Mouse (Mus musculus) forebrain, embryonic 11.5 days (tissue): ENCODE data around the gene Xylt1. TPM values are rescaled to one million over a fixed set of nuclear protein-coding genes. Genes with fewer than 3 reads are reported as not detected.

ENCODE experiments used
- ATAC-seq: fragments of 200-750 bp; cut with Nextera tagmentation; replicated peaks from 2 replicates; pipeline ENCODE4 v1.8.0; 2017; ENCODE audit warnings: moderate TSS enrichment; ENCODE audit not compliant: low FRiP score
- DNase-seq: peaks from one replicate; pipeline ENCODE4 v3.0.0-alpha.2; 2017; ENCODE audit warnings: low spot score
- H3K27ac ChIP-seq: fragments of 300-500 bp; sonication (generic); 2 replicates; pipeline ENCODE4 v1.5.1; 2014; ENCODE audit warnings: low read depth, low read length
- H3K27me3 ChIP-seq: fragments of 300-500 bp; sonication (generic); 2 replicates; pipeline ENCODE4 v1.6.1; 2014; ENCODE audit warnings: mild to moderate bottlenecking, low read length, mixed read lengths; ENCODE audit not compliant: control insufficient read depth, insufficient read depth
- H3K36me3 ChIP-seq: fragments of 300-500 bp; sonication (generic); 2 replicates; pipeline ENCODE4 v1.6.1; 2014; ENCODE audit warnings: mild to moderate bottlenecking, low read length, moderate library complexity, mixed read lengths; ENCODE audit not compliant: control insufficient read depth, insufficient read depth
- H3K4me1 ChIP-seq: fragments of 300-500 bp; sonication (generic); replicated peaks from 2 replicates; pipeline ENCODE4 v1.6.1; 2014; ENCODE audit warnings: low read length, mixed read lengths; ENCODE audit not compliant: control insufficient read depth, insufficient read depth
- H3K4me2 ChIP-seq: fragments of 300-500 bp; sonication (generic); 2 replicates; pipeline ENCODE4 v1.6.1; 2014; ENCODE audit warnings: low read depth, mild to moderate bottlenecking, low read length, moderate library complexity, mixed read lengths; ENCODE audit not compliant: severe bottlenecking
- H3K4me3 ChIP-seq: fragments of 300-500 bp; sonication (generic); 2 replicates; pipeline ENCODE4 v1.5.1; 2014; ENCODE audit warnings: low read depth, low read length
- H3K9ac ChIP-seq: fragments of 300-500 bp; sonication (generic); 2 replicates; pipeline ENCODE4 v1.6.1; 2014; ENCODE audit warnings: low read length
- H3K9me3 ChIP-seq: fragments of 300-500 bp; sonication (generic); 2 replicates; pipeline ENCODE4 v1.6.1; 2016; ENCODE audit warnings: low read length, mixed read lengths; ENCODE audit not compliant: control insufficient read depth
- WGBS: fragments of 180-500 bp; shearing (Covaris S2); extraction: QIAGEN DNeasy Blood & Tissue Kit; methylation state at CpG from one replicate; pipeline ENCODE4 v1.1.7; 2014; 5-methylcytosine and 5-hydroxymethylcytosine counted together
- polyA plus RNA-seq: library from polyadenylated mRNA; unstranded; fragments of >200 nt; fragmentation: Nextera tagmentation; extraction: Ambion mirVana; gene quantifications from 2 replicates; pipeline ENCODE4 v1.2.1, GENCODE M21; 2014

Gene Xylt1
- polyA plus RNA-seq, 1 experiment from 2014 or later = 4.6 TPM

- no peak overlapping the region for H3K9ac ChIP-seq
- H3K4me1 ChIP-seq = peaks cover 10% of the 10 kb centered on the region
- no peaks in the 10 kb centered on the region for H3K36me3 ChIP-seq
- H3K27me3 ChIP-seq = no peaks in the 10 kb centered on the region
- H3K9me3 ChIP-seq = no peaks in the 10 kb centered on the region
- DNase-seq (peak; percentile 69), ATAC-seq (peak; percentile 59)
- H3K4me3 ChIP-seq = no peak overlapping the region
- H3K4me2 ChIP-seq = no peak overlapping the region
- WGBS = 36% methylated on average over 11 of the region's 11 CpGs
- peak overlapping the region; percentile 71 for H3K27ac ChIP-seq
Measured at GRCm38 (mm10) chr7:117420836-117421566, 40.2 kb downstream of the Xylt1 start.

DNA sequence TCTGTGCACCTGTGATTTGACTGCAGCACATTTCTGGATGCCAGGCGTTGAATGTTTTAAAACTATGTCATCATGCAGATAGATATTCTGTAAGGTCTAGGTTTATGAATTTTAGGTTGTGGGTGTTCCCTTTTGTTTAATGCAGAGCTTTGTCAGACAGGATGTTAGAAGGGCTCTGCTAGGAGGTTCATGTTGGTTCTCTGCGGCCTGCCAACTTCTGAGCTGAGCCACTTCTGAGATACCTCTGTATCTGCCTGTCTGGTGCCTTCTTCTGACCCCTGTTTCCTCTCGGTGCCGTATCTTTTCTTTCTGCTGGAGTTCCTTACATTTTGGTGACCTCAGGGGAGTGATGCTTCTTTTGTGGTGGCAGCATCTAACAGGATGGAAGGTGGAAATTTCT is 44.1 kb downstream of the Xylt1 start:
- no peak overlapping the region for H3K4me2 ChIP-seq
- no peaks in the 10 kb centered on the region for H3K36me3 ChIP-seq
- H3K27me3 ChIP-seq = no peaks in the 10 kb centered on the region
- no peak overlapping the region for H3K27ac ChIP-seq
- H3K9me3 ChIP-seq = no peaks in the 10 kb centered on the region
- WGBS = 84% methylated on average over 4 of the region's 4 CpGs
- peaks cover 12% of the 10 kb centered on the region for H3K4me1 ChIP-seq
- no peak overlapping the region for H3K4me3 ChIP-seq
- no peak overlapping the region for H3K9ac ChIP-seq
- DNase-seq = no peak
- no peak for ATAC-seq

DNA sequence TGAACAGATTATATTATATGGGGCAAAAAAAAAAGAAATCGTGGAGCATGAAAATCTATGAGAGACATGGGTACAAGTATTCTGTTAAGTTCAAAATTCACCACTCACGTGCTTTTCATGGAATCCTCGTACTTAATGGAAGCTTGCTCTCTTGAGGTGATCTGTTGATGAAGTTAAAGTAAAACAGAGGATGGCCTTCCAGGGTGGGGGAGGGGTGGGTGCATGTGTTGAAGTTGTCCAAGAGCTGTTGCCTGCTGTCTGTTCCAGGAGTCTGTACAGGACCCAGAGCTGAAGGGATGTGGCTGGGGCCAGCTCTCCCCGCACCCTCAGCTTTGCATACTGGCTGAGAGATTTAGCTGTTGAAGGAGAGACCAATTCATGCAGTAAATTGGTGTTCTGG is 45.6 kb downstream of the Xylt1 start:
- no peak for ATAC-seq
- WGBS = 92% methylated on average over 4 of the region's 4 CpGs

GRCm38 (mm10) chr7:117428690-117429224 is 48.0 kb downstream of the Xylt1 start:
- Histone ChIP-seq H3K4me2 (no peak overlapping the region), H3K9ac (no peak overlapping the region), H3K9me3 (no peaks in the 10 kb centered on the region), H3K36me3 (no peaks in the 10 kb centered on the region), H3K4me1 (peaks cover 4% of the 10 kb centered on the region; the same call in 1 of the 2 replicates), H3K27ac (no peak overlapping the region), H3K4me3 (no peak overlapping the region), H3K27me3 (no peaks in the 10 kb centered on the region)
- ATAC-seq = 0 out of 2 replicates have a peak, but pooled peaks have one; percentile 71
- DNase-seq = no peak
- WGBS = 47% methylated on average over 8 of the region's 8 CpGs

More for the DNA sequence above, 45.6 kb downstream of the Xylt1 start:
- Histone ChIP-seq H3K4me1 (peaks cover 6% of the 10 kb centered on the region; the same call in 1 of the 2 replicates), H3K9me3 (no peaks in the 10 kb centered on the region), H3K9ac (no peak overlapping the region), H3K4me3 (no peak overlapping the region), H3K4me2 (no peak overlapping the region), H3K27me3 (no peaks in the 10 kb centered on the region), H3K36me3 (no peaks in the 10 kb centered on the region), H3K27ac (no peak overlapping the region)
- DNase-seq = no peak

DNA sequence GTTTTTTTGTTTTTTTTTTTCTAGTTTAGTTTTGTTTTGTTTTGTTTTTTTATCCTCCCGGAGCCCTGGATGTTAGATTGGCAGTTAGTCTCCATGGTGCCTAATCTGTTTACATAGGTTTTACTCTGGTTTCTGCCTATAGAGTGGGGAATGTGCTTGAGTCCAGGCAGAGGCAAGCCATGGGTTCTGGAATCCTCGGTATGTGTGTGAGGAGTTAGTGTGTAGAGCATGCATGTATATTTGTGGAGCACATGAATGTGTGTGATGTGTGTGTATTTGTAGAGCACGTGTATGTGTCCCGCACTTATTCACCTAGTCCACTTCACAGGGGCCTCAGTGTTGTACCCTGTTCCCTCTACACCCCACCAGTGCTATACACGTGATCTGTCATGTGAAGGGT is 48.7 kb downstream of the Xylt1 start:
- H3K9ac ChIP-seq = no peak overlapping the region
- no peak overlapping the region for H3K4me3 ChIP-seq
- no peak for ATAC-seq
- peaks cover 3% of the 10 kb centered on the region; the same call in 1 of the 2 replicates for H3K4me1 ChIP-seq
- H3K9me3 ChIP-seq = no peaks in the 10 kb centered on the region
- H3K27me3 ChIP-seq = no peaks in the 10 kb centered on the region
- H3K4me2 ChIP-seq = no peak overlapping the region
- WGBS = 87% methylated on average over 5 of the region's 5 CpGs
- no peak for DNase-seq
- H3K27ac ChIP-seq = no peak overlapping the region
- H3K36me3 ChIP-seq = no peaks in the 10 kb centered on the region

- Histone ChIP-seq H3K4me3 (no peak overlapping the region), H3K27me3 (no peaks in the 10 kb centered on the region)
Measured at GRCm38 (mm10) chr7:117429895-117430294, 49.1 kb downstream of the Xylt1 start.

DNA sequence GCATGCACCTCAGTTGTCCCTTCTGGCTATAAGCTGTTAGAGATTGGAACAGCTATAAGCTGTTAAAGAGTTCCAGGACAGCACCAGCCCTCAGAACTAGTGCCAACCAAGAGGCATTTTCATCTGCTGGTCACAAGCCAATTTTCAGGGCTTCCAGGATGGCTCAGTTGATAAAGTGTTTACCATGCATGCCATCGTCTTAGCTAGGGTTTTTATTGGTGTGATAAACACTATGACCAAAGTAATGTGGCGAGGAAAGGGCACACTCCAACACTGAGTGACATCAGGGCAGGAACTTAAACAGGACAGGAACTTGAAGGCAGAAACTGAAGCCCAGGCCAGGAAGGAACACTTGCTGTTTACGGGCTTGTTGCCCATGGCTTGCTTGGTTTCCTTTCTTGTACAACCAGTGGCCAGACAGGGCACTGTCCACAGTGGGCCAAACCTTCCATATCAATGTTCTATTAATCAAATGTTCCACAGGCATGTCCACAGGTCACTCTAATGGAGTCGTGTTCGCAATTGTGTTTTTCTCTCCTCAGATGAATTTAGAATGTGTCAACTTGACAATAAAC is 49.7 kb downstream of the Xylt1 start:
- H3K9me3 ChIP-seq = no peaks in the 10 kb centered on the region
- H3K27ac ChIP-seq = no peak overlapping the region
- no peak for ATAC-seq
- peaks cover 3% of the 10 kb centered on the region; the same call in 1 of the 2 replicates for H3K4me1 ChIP-seq
- no peak for DNase-seq
- no peak overlapping the region for H3K4me3 ChIP-seq
- no peaks in the 10 kb centered on the region for H3K27me3 ChIP-seq
- H3K4me2 ChIP-seq = no peak overlapping the region
- no peak overlapping the region for H3K9ac ChIP-seq
- WGBS = 88% methylated on average over 5 of the region's 5 CpGs
- H3K36me3 ChIP-seq = no peaks in the 10 kb centered on the region

More at GRCm38 (mm10) chr7:117429895-117430294, 49.1 kb downstream of the Xylt1 start:
- no peak overlapping the region for H3K9ac ChIP-seq
- no peaks in the 10 kb centered on the region for H3K36me3 ChIP-seq
- H3K27ac ChIP-seq = no peak overlapping the region
- no peaks in the 10 kb centered on the region for H3K9me3 ChIP-seq
- WGBS = 76% methylated on average over 3 of the region's 3 CpGs
- DNase-seq (no peak), ATAC-seq (no peak)
- H3K4me1 ChIP-seq = peaks cover 3% of the 10 kb centered on the region; the same call in 1 of the 2 replicates
- H3K4me2 ChIP-seq = no peak overlapping the region

DNA sequence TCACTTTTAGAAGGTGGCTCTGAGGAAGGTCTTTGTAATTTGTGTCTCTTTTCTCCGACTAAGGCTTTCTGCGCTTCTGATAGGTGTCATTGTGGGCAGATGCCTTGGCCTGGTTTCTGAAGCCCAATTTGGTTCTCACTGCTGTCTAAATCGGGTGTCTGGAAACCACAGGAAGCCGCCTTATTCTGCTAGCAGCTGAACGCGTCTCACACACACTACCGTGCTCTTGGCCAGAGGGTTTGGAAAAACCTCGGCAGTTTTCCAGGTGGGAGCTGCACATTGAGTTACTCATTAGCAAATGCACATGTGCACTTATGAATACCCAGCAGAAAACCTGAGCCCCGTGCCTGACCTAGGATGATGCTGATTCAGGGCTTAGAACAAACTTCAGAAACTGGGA is 52.9 kb downstream of the Xylt1 start:
- Histone ChIP-seq H3K4me1 (peaks cover 3% of the 10 kb centered on the region; the same call in 1 of the 2 replicates), H3K4me2 (no peak overlapping the region), H3K9ac (no peak overlapping the region), H3K36me3 (no peaks in the 10 kb centered on the region), H3K9me3 (no peaks in the 10 kb centered on the region), H3K27ac (no peak overlapping the region), H3K27me3 (no peaks in the 10 kb centered on the region), H3K4me3 (no peak overlapping the region)
- DNase-seq (no peak), ATAC-seq (no peak)
- WGBS = 85% methylated on average over 9 of the region's 9 CpGs
